ENCODE assay signal across 11 mouse cellular contexts in genomic region chr19:41613325-41614087, GRCm38 (mm10). TPM values are rescaled to one million over a fixed set of nuclear protein-coding genes. Genes with fewer than 3 reads are reported as not detected.
DNase-seq lines count a peak whose midpoint lies in the region; ATAC-seq and TF ChIP-seq lines count a peak whose summit lies in the region.
"Had no signal": no experiment of that assay in that cellular context is flagged by ENCODE, and none has a peak within 500 bp of the region (broad histone marks: within the 10 kb centered on the region; RNA-seq: fewer than 3 reads in every experiment).

No protein-coding gene starts in this region.

- TF ChIP-seq CTCF in liver, postnatal 0 days (IDR thresholded peaks at IDR 0.05; ENCODE audit: low read depth) = no peak
- TF ChIP-seq CTCF in forebrain, postnatal 0 days (IDR thresholded peaks at IDR 0.05; ENCODE audit: low read depth) = no peak

- no peaks in the 10 kb centered on the region for H3K36me3 ChIP-seq in liver, postnatal 0 days (replicated peaks; ENCODE audit: insufficient read depth, low read length)
- H3K36me3 ChIP-seq in liver, embryonic 12.5 days = no peaks in the 10 kb centered on the region
- peaks cover 4% of the 10 kb centered on the region; the same call in 1 of the 2 replicates for H3K36me3 ChIP-seq in forebrain, postnatal 0 days (ENCODE audit: insufficient read depth)
- H3K36me3 ChIP-seq: embryonic facial prominence, embryonic 15.5 days; intestine, embryonic 15.5 days; lung, embryonic 15.5 days had no signal

- no peak for ATAC-seq in liver, postnatal 0 days
- ATAC-seq in liver, embryonic 12.5 days = no peak
- peak; percentile 76 for ATAC-seq in forebrain, postnatal 0 days
- ATAC-seq in activated CD4-positive, CD25-positive, alpha-beta regulatory T cell, adult 4 months = no peak
- ATAC-seq: intestine, embryonic 15.5 days had no signal

- H3K4me1 ChIP-seq in liver, postnatal 0 days (ENCODE audit: insufficient read depth) = no peaks in the 10 kb centered on the region
- H3K4me1 ChIP-seq in liver, embryonic 12.5 days = no peaks in the 10 kb centered on the region
- peaks cover 13% of the 10 kb centered on the region; the same call in 1 of the 2 replicates for H3K4me1 ChIP-seq in forebrain, postnatal 0 days (ENCODE audit: insufficient read depth)

- no peaks in the 10 kb centered on the region for H3K27me3 ChIP-seq in liver, postnatal 0 days (ENCODE audit: insufficient read depth, low read length)
- H3K27me3 ChIP-seq in liver, embryonic 12.5 days (replicated peaks) = peaks cover 21% of the 10 kb centered on the region
- H3K27me3 ChIP-seq in forebrain, postnatal 0 days (ENCODE audit: insufficient read depth, low read length) = no peaks in the 10 kb centered on the region
- H3K27me3 ChIP-seq: lung, embryonic 15.5 days had no signal

- no peak for TF ChIP-seq EP300 in liver, postnatal 0 days (IDR thresholded peaks at IDR 0.05; ENCODE audit: low read depth)

- DNase-seq in liver, postnatal 0 days = no peak
- peak; percentile 64 for DNase-seq in forebrain, postnatal 0 days
- peak; percentile 51 for DNase-seq in mesoderm, embryonic 11.5 days (ENCODE audit: low read depth, low spot score)
- DNase-seq in retina, embryonic 14.5 days (ENCODE audit: low spot score) = peak; percentile 69
- no peak for DNase-seq in lung, postnatal 4 days
- DNase-seq in thymus, postnatal 0 days (ENCODE audit: low spot score) = no peak

- no peaks in the 10 kb centered on the region for H3K9me3 ChIP-seq in liver, postnatal 0 days (ENCODE audit: low read length)
- 0 out of 2 replicates have a peak, but pooled peaks cover 3% of the 10 kb centered on the region for H3K9me3 ChIP-seq in liver, embryonic 12.5 days (replicated peaks)
- H3K9me3 ChIP-seq in forebrain, postnatal 0 days (ENCODE audit: low read length) = no peaks in the 10 kb centered on the region
- H3K9me3 ChIP-seq: embryonic facial prominence, embryonic 15.5 days; intestine, embryonic 15.5 days; lung, embryonic 15.5 days had no signal

- WGBS in liver, postnatal 0 days (ENCODE audit: insufficient replicate concordance) = 57% methylated on average over 16 of the region's 16 CpGs
- WGBS in liver, embryonic 12.5 days (ENCODE audit: insufficient replicate concordance) = 61% methylated on average over 16 of the region's 16 CpGs
- WGBS in forebrain, postnatal 0 days = 14% methylated on average over 16 of the region's 16 CpGs

- no peak overlapping the region for H3K4me2 ChIP-seq in liver, postnatal 0 days (ENCODE audit: low read depth, low read length)
- H3K4me2 ChIP-seq in liver, embryonic 12.5 days = no peak overlapping the region
- peak overlapping the region; percentile 15; the same call in 1 of the 2 replicates for H3K4me2 ChIP-seq in forebrain, postnatal 0 days (ENCODE audit: low read depth)
- H3K4me2 ChIP-seq: embryonic facial prominence, embryonic 15.5 days; intestine, embryonic 15.5 days; lung, embryonic 15.5 days had no signal

- H3K27ac ChIP-seq in liver, postnatal 0 days (ENCODE audit: low read depth) = peak overlapping the region; percentile 4; the same call in 1 of the 2 replicates
- no peak overlapping the region for H3K27ac ChIP-seq in liver, embryonic 12.5 days
- peak overlapping the region; percentile 35; the same call in 1 of the 2 replicates for H3K27ac ChIP-seq in forebrain, postnatal 0 days (ENCODE audit: low read depth, low read length)
- H3K27ac ChIP-seq: embryonic facial prominence, embryonic 15.5 days; intestine, embryonic 15.5 days; lung, embryonic 15.5 days had no signal

- no peak overlapping the region for H3K9ac ChIP-seq in liver, postnatal 0 days (replicated peaks)
- no peak overlapping the region for H3K9ac ChIP-seq in liver, embryonic 12.5 days
- H3K9ac ChIP-seq in forebrain, postnatal 0 days = no peak overlapping the region
- H3K9ac ChIP-seq: embryonic facial prominence, embryonic 15.5 days; intestine, embryonic 15.5 days; lung, embryonic 15.5 days had no signal

- H3K4me3 ChIP-seq in liver, postnatal 0 days (ENCODE audit: low read depth, low read length) = no peak overlapping the region
- no peak overlapping the region for H3K4me3 ChIP-seq in liver, embryonic 12.5 days
- no peak overlapping the region for H3K4me3 ChIP-seq in forebrain, postnatal 0 days (ENCODE audit: low read depth, low read length)
- H3K4me3 ChIP-seq: embryonic facial prominence, embryonic 15.5 days; intestine, embryonic 15.5 days; lung, embryonic 15.5 days had no signal

RNA-seq across cellular contexts. Expression of gene Gm340, which starts 31.3 kb away (rescaled TPM):
- 0.64 and 0.86 TPM in 2 replicates for polyA plus RNA-seq in liver, postnatal 0 days (2015; fragmentation: Nextera tagmentation; extraction: Ambion mirVana)
- 2.2 and 2.8 TPM in 2 replicates for polyA plus RNA-seq in liver, embryonic 12.5 days (2016; fragmentation: Nextera tagmentation; extraction: Ambion mirVana)
- 6.8 and 7.6 TPM in 2 replicates for total RNA-seq in forebrain, postnatal 0 days (2014; rRNA removed)
- polyA plus RNA-seq in forebrain, postnatal 0 days (2015; fragmentation: Nextera tagmentation; extraction: Ambion mirVana) = 1.2 and 1.7 TPM in 2 replicates
- 2.0 and 2.1 TPM in 2 replicates for polyA plus RNA-seq in thymus, postnatal 0 days (2015; fragmentation: Nextera tagmentation; extraction: Ambion mirVana)
- 1 to 10 TPM; 2.4 to 5.6 TPM for polyA plus RNA-seq in activated CD4-positive, CD25-positive, alpha-beta regulatory T cell, adult 4 months (2017; shearing (Covaris generic))

Comparison
In these comparisons a context has a peak if more than half of its experiments do, and no peak if none do; other contexts are left out.
1. DNase-seq: peak in forebrain, postnatal 0 days (single experiment), mesoderm, embryonic 11.5 days (single experiment) and retina, embryonic 14.5 days (single experiment); none in liver, postnatal 0 days (single experiment), lung, postnatal 4 days (0 of 2) and thymus, postnatal 0 days (single experiment).